Mouse (Mus musculus): ENCODE data around the gene Rps11. TPM values are rescaled to one million over a fixed set of nuclear protein-coding genes. Genes with fewer than 3 reads are reported as not detected.
"Not testable (repeated sequence)": the region's sequence is repeated elsewhere in the genome, so short reads cannot be mapped to it uniquely, and the experiment has no call there.

Rps11 gene
- total RNA-seq, 2 experiments from 2014 or later = 1,541 to 3,046 TPM

DNA sequence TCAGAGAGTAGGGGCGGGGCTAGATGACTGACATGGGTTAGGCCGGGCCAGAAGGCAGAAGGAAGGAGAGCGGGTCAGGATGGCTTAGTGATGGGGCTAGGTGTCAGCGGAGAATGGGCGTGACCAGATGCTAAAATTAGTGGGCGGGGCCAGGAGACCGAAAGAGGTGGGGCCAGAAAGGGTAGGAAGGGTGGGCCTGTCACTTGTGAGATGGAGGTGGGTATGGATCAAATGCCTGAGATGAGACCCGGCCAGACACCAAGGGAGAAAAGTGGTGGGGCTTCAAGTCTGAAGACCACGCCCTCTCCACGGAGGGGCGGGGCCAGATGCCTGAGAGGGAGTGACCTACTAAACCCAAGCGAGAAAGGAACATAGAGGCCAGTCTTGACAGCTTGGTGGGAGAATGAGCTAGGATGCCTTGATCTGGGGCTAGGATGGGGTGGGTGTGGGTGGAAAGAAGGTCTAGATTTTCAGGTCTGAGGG is 10.3 kb upstream of the Rps11 start:
- peak; percentile 34 for ATAC-seq (replicated peaks; ENCODE audit: poor library complexity)

DNA sequence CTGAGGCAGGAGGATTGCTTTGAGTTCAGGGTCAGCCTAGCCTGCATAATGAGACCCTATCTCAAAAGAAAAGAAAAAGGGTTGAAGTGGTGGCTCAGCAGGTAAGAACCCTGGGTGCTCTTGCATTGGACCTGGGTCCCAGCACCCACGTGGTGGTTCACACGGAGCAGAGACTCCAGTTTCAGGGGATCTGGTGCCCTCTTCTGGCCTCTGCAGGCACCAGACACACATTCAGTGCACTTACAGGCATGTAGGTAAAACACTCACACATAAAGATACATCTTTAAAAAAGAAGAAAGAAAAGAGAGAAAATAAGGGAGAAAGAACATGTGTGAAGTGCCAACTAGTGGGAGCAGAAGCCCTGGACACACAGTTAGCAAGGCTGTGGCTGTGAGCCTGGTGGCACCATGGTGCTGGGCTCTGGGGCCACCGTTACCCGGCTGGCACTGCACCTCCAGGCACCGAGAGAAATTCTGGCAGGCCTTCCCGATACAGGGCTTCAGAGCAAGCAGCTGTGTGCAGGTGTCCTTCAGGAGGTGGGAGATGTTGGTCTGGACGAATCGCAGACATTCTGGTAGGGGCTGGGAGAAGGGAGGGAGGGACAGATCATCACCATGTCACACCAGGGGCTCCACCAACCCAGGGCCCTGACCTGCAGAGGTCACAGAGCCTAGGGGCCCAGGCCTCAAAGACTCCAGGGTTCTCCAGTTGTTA is 9.4 kb upstream of the Rps11 start:
- no peak for ATAC-seq (replicated peaks; ENCODE audit: poor library complexity)

DNA sequence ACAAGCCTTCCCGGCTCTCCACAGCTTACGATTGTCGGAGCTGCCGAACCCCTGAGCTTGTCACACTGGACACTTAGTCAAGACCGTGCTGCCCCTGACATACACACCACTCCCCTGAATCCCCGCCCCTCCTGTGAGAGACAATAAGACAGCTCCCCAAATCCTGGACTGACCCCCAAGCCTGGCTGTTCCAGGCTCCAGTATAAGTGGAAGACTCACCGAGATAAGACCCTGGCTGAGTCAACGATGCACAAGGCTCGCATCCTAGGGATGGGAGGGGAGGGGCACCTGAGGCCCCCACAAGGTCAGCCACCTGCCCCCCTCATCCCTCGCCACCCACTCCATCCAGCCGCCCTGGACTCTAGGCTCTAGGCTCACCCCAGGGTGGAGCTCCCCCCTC is 7.6 kb upstream of the Rps11 start:
- no peak for ATAC-seq (replicated peaks; ENCODE audit: poor library complexity)

DNA sequence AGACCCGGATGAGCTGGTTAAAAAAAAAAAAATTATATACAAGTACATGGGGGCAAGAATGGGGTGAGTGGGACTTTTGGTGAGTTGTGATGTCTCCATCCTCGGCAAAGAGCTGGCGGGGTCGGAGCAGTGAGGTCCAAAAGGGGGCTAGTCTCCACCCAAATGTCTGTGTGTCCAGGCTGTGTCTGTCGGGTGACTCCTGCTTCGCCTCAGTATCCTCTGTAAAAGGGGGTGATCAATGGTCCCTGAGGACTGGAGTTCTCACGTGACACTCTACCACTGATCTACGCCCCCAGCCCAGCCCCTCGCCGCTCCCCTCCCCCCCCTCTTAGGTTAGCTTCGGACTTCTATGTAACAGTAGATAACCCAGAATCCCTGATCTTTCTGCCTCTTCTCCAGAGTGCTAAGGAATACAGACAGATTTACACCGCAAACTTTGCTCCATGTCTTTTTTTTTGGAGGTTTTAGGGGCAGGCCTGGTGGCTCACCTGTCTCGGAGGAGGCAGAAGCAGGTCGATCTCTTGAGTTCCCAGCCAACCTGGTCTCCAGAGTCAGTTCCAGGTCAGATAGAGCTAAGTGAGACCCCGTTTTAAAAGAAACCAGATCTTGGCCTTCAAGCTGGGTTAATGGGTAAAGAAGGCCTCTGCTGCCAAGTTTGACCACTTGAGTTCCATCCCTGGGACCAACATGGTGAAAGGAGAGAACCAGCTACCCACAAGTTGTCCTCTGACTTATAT is 5.7 kb upstream of the Rps11 start:
- no peak for ATAC-seq (replicated peaks; ENCODE audit: poor library complexity)

DNA sequence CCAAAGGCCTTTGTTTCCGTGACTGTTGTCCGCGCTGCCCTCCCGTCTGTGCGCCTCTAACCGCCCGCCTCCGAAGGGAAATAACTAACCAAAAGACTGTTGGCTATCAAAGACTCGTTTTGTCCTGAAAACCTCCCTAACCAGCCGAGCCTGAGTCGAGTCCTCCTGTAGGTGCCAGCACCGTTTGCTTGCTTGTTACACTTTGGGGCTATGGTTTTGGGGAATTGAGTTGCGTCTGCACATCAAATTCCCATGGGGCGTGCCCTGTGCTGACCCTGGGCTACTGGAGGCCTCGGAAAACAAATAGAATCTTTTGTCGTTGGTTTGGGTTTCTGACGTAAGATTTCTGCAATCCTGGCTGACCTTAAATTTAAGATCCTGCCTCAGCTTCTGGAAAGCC is 5.1 kb upstream of the Rps11 start:
- peak; percentile 5; the same call in 1 of the 2 replicates for ATAC-seq (replicated peaks; ENCODE audit: poor library complexity)

DNA sequence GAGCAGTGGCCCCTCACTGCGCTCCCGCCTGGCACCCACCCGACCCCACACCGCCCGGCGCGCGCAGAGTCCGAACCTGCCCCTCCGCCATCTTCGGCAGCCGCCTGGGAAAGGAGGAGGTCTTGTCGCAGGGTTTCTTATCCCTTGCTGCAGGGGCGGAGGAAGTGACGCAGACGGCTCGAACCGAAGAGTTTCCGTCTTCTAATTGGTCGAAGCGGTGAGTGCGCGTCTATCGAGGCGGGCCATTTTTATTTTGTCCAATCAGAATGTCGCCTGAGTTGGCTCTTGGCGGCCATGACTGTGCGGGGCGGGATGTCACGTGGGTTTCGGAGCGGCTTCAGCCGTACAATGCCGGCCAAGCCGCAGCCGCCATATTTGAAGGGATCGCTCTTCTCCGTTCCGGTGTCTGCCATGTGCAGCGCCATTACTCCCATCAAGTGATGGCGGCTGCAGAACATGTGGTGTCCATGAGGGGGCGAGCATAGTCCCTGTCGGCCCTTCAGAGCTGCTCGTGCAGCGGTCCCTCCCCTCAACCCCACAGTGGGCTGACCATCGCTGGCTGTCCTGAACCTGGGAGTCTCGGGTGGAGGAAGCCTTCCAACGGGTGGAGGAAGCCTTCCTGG is 4.5 kb upstream of the Rps11 start, which contains the start of gene Rpl13a:
Gene Rpl13a, minus strand, starts transcription at position 138 of the 623 bp plus-strand sequence.
- ATAC-seq (replicated peaks; ENCODE audit: poor library complexity) = peak; percentile 66

DNA sequence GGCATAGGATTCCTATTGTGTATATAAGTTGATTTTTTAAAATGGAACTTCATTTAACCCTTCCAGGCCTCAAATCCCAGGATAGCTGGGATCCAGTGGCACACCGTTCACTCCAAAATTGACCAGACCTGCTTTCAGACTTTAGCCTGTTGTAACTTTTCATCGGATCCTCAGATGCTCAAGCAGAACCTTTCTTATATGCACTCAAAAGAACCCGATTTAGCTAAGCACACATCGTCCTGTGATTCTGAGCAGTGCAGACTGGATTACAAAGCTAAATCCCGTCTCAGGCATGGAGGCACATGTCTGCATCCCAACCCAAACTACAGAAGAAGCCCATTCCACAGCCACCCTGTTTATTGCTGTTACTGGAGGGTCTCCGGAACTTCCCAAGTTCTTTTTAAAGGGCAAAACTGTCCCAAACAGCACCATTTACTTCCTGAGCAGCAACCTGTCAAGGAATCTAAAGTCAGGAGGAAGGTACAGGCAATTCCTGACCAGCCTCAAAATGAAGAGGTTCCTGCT is 3.5 kb upstream of the Rps11 start:
- no peak for ATAC-seq (replicated peaks; ENCODE audit: poor library complexity)

DNA sequence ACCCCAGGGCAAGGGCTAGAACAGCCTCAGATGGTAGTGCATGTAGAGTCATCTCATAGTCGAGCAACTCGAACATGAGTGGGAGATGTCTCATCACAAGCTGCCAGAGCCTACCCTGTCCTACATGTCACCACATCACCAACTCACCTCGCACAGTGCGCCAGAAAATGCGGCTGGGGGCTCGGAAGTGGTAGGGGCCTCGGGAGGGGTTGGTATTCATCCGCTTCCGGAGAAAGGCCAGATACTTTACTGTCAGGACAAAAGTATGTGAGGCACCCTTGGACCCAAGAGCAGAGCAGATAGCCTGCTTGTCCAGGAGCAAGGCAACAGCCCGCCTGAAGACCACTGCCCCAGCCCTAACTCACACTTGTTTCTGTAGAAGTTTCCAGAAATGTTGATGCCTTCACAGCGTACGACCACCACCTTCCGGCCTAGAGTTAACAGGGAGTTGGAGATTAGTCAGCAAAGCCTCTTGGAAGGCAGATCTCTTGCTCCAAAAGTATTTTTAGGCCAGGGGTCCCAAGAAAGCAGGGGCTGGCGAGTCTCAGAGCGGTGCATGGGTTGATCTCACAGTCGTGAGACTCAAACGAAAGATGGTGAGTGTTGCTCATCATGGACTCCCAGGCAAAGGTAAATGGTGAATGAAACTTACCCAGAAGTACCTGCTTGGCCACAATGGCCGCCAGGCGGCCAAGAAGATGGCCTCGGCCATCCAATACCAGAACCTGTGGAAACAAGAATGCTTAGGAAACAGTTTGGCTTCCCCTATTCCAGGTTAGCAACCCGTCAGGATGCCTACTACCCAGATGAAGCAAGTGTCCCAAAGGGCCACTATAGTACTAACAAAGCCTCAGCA is 2.8 kb upstream of the Rps11 start:
- no peak for ATAC-seq (replicated peaks; ENCODE audit: poor library complexity)

DNA sequence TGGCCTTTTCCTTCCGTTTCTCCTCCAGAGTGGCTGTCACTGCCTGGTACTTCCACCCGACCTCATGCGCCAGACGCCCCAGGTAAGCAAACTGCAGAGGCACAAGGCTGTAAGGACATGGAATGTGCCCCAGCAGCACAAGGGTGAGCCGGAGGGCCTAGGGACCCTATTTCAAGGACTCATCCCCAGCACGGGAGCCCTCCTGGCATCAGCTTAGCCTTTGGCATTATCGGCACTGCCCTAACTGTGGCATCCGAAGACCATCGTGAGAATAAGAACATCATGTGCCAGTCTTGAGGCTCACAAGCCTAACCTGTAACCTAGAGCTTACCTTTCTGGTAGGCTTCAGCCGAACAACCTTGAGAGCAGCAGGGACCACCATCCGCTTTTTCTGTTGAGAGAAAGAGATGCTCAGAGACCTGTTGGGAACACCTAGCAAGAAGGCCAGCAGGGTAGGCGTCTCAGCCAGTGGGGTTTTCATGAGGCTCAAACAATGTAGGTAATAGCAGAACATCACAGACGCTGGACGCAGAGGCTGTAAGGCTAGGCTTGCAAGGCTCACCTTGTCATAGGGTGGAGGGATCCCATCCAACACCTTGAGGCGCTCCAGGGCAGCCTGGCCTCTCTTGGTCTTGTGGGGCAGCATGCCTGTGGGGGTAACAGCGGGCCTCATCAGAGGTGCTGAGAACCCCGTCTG is 2.1 kb upstream of the Rps11 start:
- ATAC-seq (replicated peaks; ENCODE audit: poor library complexity) = no peak

DNA sequence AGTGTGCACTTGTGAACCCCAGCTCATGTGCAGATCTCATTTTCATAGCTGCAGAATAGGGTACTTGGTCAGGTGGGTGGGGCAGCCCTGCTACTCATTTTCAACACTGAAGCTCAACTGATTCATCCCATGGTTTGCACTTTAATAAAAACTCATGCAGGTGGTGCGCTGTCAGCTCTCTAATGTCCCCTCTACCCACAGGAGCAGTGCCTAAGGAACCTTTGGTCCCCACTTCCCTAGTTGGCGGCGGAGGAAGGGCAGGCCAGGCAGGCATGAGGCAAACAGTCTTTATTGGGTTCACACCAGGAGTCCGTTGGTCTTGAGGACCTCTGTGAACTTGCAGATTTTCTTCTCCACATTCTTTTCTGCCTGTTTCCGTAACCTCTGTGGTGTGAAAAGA is 1.4 kb upstream of the Rps11 start:
- not testable (repeated sequence) for ATAC-seq (replicated peaks; ENCODE audit: poor library complexity)

DNA sequence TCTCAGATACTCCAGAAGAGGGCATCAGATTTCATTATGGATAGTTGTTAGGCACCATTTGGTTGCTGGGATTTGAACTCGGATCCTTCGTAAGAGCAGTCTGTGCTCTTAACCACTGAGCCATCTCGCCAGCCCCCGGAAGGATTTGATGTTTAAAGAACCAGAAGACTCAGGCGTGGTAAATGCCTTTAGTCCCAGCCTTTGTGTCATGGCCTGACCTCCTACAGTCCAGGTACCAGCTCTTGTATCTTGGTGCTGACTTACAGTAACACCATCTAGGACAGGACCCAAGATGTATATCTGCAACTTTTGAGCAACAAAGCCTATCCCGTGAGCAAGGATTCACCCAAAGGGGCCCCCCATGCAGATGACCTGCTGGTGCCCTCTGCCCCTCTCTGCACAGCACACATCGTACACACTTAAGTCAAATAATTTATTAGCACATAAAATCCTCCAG is 933 bp upstream of the Rps11 start:
- no peak for ATAC-seq (replicated peaks; ENCODE audit: poor library complexity)

DNA sequence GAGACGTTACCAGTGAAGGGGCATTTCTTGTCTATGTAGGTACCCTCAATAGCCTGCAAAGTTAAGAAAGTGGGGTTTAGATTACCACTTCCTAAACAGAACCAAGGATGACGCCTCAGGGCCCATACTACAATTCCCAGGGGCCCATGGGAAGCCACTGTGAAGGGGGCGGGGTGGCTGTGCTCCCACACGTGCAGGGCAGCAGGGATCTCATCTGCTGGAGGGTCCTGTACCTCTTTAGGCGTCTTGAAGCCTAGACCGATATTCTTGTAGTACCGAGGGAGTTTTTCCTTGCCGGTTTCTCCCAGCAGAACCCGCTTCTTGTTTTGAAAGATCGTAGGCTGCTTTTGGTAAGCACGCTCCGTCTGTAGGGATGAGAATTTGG is 1.1 kb downstream of the Rps11 start:
- ATAC-seq (replicated peaks; ENCODE audit: poor library complexity) = no peak

DNA sequence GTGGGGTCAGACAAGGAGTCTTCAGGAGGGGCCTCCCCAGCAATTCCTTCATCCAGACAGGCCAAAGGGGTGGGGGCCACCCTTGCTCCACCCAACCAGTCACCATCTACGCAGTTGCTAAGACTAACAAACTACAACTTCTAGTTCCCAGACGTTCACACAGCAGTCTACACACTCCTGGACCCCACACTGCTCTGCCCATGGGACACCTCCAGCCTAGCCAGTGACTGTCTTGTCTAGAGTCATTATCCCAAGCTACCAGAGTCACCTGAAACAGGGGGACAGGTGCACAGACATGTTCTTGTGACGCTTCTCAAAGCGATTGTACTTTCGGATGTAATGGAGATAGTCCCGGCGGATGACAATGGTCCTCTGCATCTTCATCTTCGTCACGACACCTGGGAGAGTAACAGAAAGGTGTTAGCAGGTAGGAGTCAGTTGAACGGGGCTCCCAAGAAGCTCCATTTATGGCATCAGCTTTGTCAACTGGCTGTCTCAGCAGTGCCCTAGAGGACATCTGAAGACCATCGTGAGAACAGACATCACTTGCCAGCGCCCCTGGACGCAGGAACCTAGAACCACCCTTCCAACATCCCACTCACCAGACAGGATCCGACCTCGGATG is 1.6 kb downstream of the Rps11 start:
- no peak for ATAC-seq (replicated peaks; ENCODE audit: poor library complexity)

DNA sequence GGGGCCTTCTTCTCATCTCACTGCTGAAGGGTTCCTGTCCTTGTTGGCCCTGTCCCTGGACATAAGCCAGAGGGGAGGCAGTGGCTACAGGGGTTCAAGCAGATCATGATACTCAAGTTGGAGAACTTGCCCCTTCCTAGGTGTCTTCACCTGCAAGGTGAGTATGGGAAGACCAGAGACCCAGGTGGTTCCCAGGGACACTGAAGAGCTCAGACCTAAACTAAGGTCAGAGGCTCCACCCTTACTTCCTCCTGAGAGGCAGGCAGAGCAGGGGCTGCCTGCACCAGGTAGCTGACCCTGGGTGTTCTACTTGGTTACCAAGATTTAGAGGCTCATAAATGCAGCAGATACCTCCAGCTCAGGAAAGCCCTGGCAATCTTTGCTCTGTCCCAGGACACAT is 2.3 kb downstream of the Rps11 start:
- no peak for ATAC-seq (replicated peaks; ENCODE audit: poor library complexity)

DNA sequence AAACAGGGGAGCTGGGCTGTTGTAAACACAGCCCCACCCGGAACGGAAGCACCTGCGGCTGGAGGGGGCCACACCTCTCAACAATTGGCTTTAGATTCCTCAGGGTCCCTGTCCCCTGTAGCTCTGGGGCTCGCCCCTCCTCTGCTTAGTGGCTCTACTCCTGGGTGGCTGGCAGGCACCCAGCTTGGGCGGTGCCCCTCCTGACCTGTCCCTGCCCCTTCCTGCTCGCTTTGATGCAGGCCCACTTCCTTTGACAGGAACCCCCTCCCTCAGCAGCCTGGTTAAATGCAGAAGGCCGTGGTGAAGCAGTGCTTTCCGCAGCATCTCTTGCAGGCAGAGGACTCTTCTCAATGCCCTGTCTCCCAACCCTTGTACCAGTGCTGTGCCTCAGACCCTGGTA is 2.8 kb downstream of the Rps11 start:
- ATAC-seq (replicated peaks; ENCODE audit: poor library complexity) = peak; percentile 7

DNA sequence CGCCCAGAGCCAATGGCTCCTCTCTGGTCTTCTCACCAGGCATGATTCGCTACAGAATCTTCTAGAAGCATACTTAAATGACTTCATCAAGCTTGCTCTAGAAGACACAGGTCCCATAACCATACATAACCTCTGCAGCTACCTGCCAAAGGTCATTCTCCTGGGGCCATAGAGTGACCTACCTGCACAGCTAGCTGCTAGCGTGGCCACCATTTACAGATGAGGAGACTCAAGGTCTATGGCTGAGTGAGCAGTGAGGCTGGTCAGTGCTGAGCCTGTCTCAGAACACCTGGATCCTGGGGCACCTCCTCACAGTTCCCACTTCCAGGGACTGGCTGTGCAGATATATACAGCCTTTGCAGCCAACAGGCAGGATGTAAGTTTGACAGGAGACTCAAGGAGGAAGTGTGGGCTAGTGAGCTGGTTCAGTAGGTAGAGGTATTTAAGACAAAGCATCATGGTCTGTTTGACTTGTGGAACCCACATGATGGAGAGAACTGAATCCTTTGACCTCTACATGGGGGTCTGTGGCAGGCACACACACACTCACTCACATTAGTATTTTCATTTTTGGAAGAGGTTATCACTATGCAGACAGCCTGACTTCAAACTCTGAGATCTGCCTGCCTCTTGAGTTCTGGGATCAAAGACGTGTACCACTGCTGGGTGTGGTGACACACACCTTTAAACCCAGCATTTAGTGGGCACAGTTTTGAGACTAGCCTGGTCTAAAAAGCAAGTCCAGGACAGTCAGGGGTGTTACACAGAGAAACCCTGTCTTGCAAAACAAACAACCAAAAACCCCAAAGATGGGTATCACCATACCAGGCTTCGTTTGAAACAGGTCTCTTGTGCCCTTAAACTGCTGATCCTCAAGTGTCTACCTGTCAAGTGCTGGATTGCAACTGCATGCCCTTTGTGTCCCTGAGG is 4.2 kb downstream of the Rps11 start:
- ATAC-seq (replicated peaks; ENCODE audit: poor library complexity) = no peak

DNA sequence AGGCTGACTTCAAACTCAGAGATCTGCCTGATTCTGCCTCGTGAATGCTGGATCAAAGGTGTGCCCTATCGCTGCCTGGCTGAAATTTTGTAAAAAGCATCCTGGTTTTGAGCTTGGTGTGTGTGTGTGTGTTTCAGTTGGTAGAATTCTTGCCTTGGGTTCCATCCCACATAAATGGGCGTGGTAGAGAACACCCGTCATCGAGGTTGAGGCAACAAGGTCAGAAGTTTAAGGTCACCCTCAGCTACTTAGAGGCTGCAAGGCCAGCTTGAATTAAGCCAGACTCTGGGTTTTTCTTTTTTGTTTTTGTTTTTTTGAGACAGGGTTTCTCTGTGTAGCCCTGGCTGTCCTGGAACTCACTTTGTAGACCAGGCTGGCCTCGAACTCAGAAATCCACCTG is 5.9 kb downstream of the Rps11 start:
- ATAC-seq (replicated peaks; ENCODE audit: poor library complexity) = no peak

DNA sequence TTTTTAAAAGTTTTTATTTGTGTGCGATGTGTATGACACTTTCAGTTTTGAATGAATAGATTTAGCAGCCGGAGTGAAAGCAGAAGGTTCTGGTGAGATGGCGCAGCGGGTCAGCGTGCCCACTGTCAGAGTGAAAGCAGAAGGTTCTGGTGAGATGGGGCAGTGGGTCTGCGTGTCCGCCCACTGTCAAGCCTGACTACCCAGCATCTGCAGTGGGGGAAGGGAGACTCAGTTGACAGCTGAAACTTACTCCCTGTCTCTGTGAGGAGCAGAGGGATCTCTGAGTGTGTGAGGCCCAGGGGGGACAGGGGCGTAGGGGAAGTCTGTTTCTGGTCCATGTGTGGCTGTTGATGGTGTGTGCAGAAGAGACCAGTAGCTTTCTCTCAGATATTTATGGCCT is 6.7 kb downstream of the Rps11 start:
- no peak for ATAC-seq (replicated peaks; ENCODE audit: poor library complexity)

DNA sequence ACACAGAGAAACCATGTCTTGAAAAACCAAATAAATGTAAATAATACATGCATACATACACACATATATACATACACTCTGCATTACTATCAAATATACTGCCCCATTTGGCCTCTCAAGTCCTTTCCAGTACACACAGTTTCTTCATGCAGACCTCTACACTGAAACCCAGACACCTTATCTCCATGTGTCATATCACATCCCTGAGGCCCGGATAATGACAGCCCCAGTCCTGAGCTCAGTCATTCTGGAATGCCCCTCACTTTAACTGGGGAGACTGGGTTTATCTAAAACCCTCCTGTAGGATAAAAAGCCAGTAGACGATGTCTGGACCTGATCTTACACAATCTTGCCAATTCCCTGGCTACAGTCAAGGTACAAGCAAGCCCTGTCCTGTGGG is 10.8 kb downstream of the Rps11 start:
- ATAC-seq (replicated peaks; ENCODE audit: poor library complexity) = no peak

Data from megakaryocyte progenitor cell, adult 5-6 weeks (primary cell).